Mouse (Mus musculus): ENCODE data around the gene Fam161a.

GRCm38 (mm10) chr11:22978215-22978614 is 29.1 kb upstream of the Fam161a start:
- no peak for TF ChIP-seq CTCF (IDR thresholded peaks at IDR 0.05; ENCODE audit: low read depth, low read length)
- TF ChIP-seq TAL1 (conservative IDR thresholded peaks at IDR 0.05; ENCODE audit: low read depth, low read length) = no peak

All from G1E (cell line).